In the genomic region with DNA sequence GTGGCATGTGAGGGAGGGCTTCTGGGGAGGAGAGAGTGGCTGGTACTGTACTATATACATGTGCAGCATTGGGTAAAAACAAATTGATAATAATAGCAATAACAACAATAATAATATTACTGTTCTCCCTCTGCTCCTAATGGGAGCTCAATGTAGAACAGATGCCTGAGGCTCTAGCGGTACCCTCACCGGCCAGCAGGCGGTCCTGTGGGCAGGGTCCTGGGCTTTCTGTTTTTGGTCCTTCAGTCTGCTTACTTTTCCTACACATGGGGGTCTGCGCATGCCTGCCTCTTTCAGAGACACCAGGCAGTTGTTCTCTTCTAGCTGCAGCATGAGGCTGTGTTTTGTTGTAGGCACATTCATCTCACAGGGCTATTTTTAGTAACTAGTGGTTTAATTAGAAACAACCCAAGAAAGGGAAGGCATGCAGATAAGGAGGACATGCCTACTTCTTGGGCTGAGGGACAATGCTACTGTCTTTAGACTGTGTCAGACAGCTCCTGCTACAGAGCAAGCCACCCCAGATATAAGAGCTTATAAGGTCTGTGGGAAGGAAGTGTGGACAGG, we compare ENCODE assay signal across 15 mouse cellular contexts. TPM values are rescaled to one million over a fixed set of nuclear protein-coding genes. Genes with fewer than 3 reads are reported as not detected.
DNase-seq lines count a peak whose midpoint lies in the region; ATAC-seq lines count a peak whose summit lies in the region.
"Had no signal": no experiment of that assay in that cellular context is flagged by ENCODE, and none has a peak within 500 bp of the region (broad histone marks: within the 10 kb centered on the region; RNA-seq: fewer than 3 reads in every experiment).

No protein-coding gene starts in this region.

- H3K4me1 ChIP-seq in heart, embryonic 11.5 days (ENCODE audit: control insufficient read depth, insufficient read depth, low read length), result peaks cover 40% of the 10 kb centered on the region
- peaks cover 100% of the 10 kb centered on the region for H3K4me1 ChIP-seq in megakaryocyte, embryonic 14.5 days
- peaks cover 59% of the 10 kb centered on the region for H3K4me1 ChIP-seq in heart, embryonic 15.5 days (replicated peaks)

- H3K4me2 ChIP-seq in heart, embryonic 11.5 days, result peak overlapping the region; percentile 53
- peak overlapping the region; percentile 46 for H3K4me2 ChIP-seq in heart, embryonic 15.5 days
- H3K4me2 ChIP-seq: embryonic facial prominence, embryonic 15.5 days; midbrain, embryonic 12.5 days; neural tube, embryonic 12.5 days had no signal

- no peak for DNase-seq in heart, postnatal 4 days
- no peak for DNase-seq in adipocyte (ENCODE audit: low spot score)
- DNase-seq in adrenal gland, adult 18-20 months (ENCODE audit: low spot score in 2 of 2), result no peak
- DNase-seq: adrenal gland, postnatal 10 days; lung, adult 18-20 months had no signal

- H3K36me3 ChIP-seq in heart, embryonic 11.5 days (ENCODE audit: control insufficient read depth, insufficient read depth, low read length), result no peaks in the 10 kb centered on the region
- peaks cover 91% of the 10 kb centered on the region for H3K36me3 ChIP-seq in megakaryocyte, embryonic 14.5 days (replicated peaks; ENCODE audit: low read length)
- peaks cover 3% of the 10 kb centered on the region; the same call in 1 of the 2 replicates for H3K36me3 ChIP-seq in heart, embryonic 15.5 days

- H3K9ac ChIP-seq in heart, embryonic 11.5 days (ENCODE audit: low read depth, low read length), result no peak overlapping the region
- H3K9ac ChIP-seq in heart, embryonic 15.5 days, result no peak overlapping the region
- H3K9ac ChIP-seq: embryonic facial prominence, embryonic 15.5 days; midbrain, embryonic 12.5 days; neural tube, embryonic 12.5 days had no signal

- H3K27ac ChIP-seq in heart, embryonic 11.5 days (ENCODE audit: low read depth, low read length), result peak overlapping the region; percentile 69
- peak overlapping the region; percentile 85 for H3K27ac ChIP-seq in heart, embryonic 15.5 days
- H3K27ac ChIP-seq: embryonic facial prominence, embryonic 15.5 days; midbrain, embryonic 12.5 days; neural tube, embryonic 12.5 days had no signal

- H3K4me3 ChIP-seq in heart, embryonic 11.5 days (ENCODE audit: low read depth, low read length), result no peak overlapping the region
- peak overlapping the region; percentile 88 for H3K4me3 ChIP-seq in megakaryocyte, embryonic 14.5 days (replicated peaks)
- peak overlapping the region; percentile 21; the same call in 1 of the 2 replicates for H3K4me3 ChIP-seq in heart, embryonic 15.5 days
- H3K4me3 ChIP-seq: embryonic facial prominence, embryonic 15.5 days; midbrain, embryonic 12.5 days; neural tube, embryonic 12.5 days had no signal

- WGBS in heart, embryonic 11.5 days (ENCODE audit: insufficient replicate concordance), result 51% methylated on average over 4 of the region's 4 CpGs
- 56% methylated on average over 4 of the region's 4 CpGs for WGBS in heart, embryonic 15.5 days

- ATAC-seq in heart, embryonic 11.5 days (replicated peaks; ENCODE audit: insufficient number of reproducible peaks, low FRiP score, low TSS enrichment), result no peak
- no peak for ATAC-seq in megakaryocyte, adult 5-6 weeks (ENCODE audit: poor library complexity, severe bottlenecking)
- ATAC-seq in heart, embryonic 15.5 days (replicated peaks; ENCODE audit: insufficient number of reproducible peaks, insufficient read depth, low FRiP score, low read depth), result no peak; the same call in 1 of the 2 replicates
- ATAC-seq in megakaryocyte-erythroid progenitor cell, adult 5-6 weeks (replicated peaks; ENCODE audit: low FRiP score, low TSS enrichment, poor library complexity, severe bottlenecking), result peak; percentile 41
- ATAC-seq: Patski had no signal

- H3K27me3 ChIP-seq in heart, embryonic 11.5 days (ENCODE audit: control insufficient read depth, insufficient read depth, low read length), result no peaks in the 10 kb centered on the region
- no peaks in the 10 kb centered on the region for H3K27me3 ChIP-seq in megakaryocyte, embryonic 14.5 days (replicated peaks)
- H3K27me3 ChIP-seq in heart, embryonic 15.5 days, result no peaks in the 10 kb centered on the region
- H3K27me3 ChIP-seq: CH12.LX; embryonic facial prominence, embryonic 15.5 days; midbrain, embryonic 12.5 days; neural tube, embryonic 12.5 days; Patski had no signal

- no peaks in the 10 kb centered on the region for H3K9me3 ChIP-seq in heart, embryonic 11.5 days (replicated peaks; ENCODE audit: control insufficient read depth, low read length)
- no peaks in the 10 kb centered on the region for H3K9me3 ChIP-seq in megakaryocyte, embryonic 14.5 days
- no peaks in the 10 kb centered on the region for H3K9me3 ChIP-seq in heart, embryonic 15.5 days (replicated peaks)
- H3K9me3 ChIP-seq: embryonic facial prominence, embryonic 15.5 days; midbrain, embryonic 12.5 days; neural tube, embryonic 12.5 days had no signal

RNA-seq across cellular contexts. Expression of gene Smox, which starts 22.8 kb away (rescaled TPM):
- polyA plus RNA-seq in heart, embryonic 11.5 days (2014; fragmentation: Nextera tagmentation; extraction: Ambion mirVana), result 16.5 and 19.7 TPM in 2 replicates
- total RNA-seq in heart, postnatal 4 days (2021), result 10 to 100 TPM; 33.7 to 35.2 TPM
- polyA plus RNA-seq in megakaryocyte, embryonic 14.5 days (2012; ENCODE audit: insufficient read depth, low replicate concordance), result 504 and 573 TPM in 2 replicates
- 12.6 and 17.4 TPM in 2 replicates for total RNA-seq in megakaryocyte, adult 5-6 weeks (2015)
- 12.0 and 16.1 TPM in 2 replicates for total RNA-seq in megakaryocyte, adult 5-6 weeks (2017)
- 28.4 and 33.7 TPM in 2 replicates for polyA plus RNA-seq in heart, embryonic 15.5 days (2015; fragmentation: Nextera tagmentation; extraction: Ambion mirVana)
- 12.5 and 27.3 TPM in 2 replicates for total RNA-seq in megakaryocyte-erythroid progenitor cell, adult 5-6 weeks (2014; fragmentation: Nextera tagmentation)
- 8.7 and 18.9 TPM in 2 replicates for total RNA-seq in megakaryocyte-erythroid progenitor cell, adult 5-6 weeks (2017)
- 10 to 100 TPM; 24.7 to 28.3 TPM for total RNA-seq in adrenal gland, adult 18-20 months (2021)

RNA-seq across cellular contexts. Expression of gene Adra1d, which starts 47.9 kb away (rescaled TPM):
- 0.34 and 0.50 TPM in 2 replicates for polyA plus RNA-seq in heart, embryonic 11.5 days (2014; fragmentation: Nextera tagmentation; extraction: Ambion mirVana)
- total RNA-seq in heart, postnatal 4 days (2021), result 1 to 10 TPM; 2.8 to 3.8 TPM
- not detected in 2 replicates for polyA plus RNA-seq in megakaryocyte, embryonic 14.5 days (2012; ENCODE audit: insufficient read depth, low replicate concordance)
- total RNA-seq in megakaryocyte, adult 5-6 weeks (2015), result not detected in 2 replicates
- total RNA-seq in megakaryocyte, adult 5-6 weeks (2017), result not detected in 2 replicates
- 0.62 and 1.7 TPM in 2 replicates for polyA plus RNA-seq in heart, embryonic 15.5 days (2015; fragmentation: Nextera tagmentation; extraction: Ambion mirVana)
- not detected in 2 replicates for total RNA-seq in megakaryocyte-erythroid progenitor cell, adult 5-6 weeks (2014; fragmentation: Nextera tagmentation)
- not detected in 2 replicates for total RNA-seq in megakaryocyte-erythroid progenitor cell, adult 5-6 weeks (2017)
- 10 to 100 TPM; 37.0 to 44.1 TPM for total RNA-seq in adrenal gland, adult 18-20 months (2021)
- total RNA-seq: CH12.LX had no signal

Comparison
In these comparisons a context has a peak if more than half of its experiments do, and no peak if none do; other contexts are left out.
1. RNA of gene Adra1d, which starts 47.9 kb away (total RNA-seq): 37.0 to 44.1 TPM in adrenal gland, adult 18-20 months; 2.8 to 3.8 TPM in heart, postnatal 4 days, not detected in megakaryocyte, adult 5-6 weeks and not detected in megakaryocyte-erythroid progenitor cell, adult 5-6 weeks; every median in the first group is over 4 times any median in the second.